Comparison of ENCODE assay signal across 8 mouse cellular contexts in genomic region chr11:4916068-4916467, GRCm38 (mm10). TPM values are rescaled to one million over a fixed set of nuclear protein-coding genes. Genes with fewer than 3 reads are reported as not detected.
DNase-seq lines count a peak whose midpoint lies in the region; ATAC-seq lines count a peak whose summit lies in the region.

No protein-coding gene starts in this region.

- no peak overlapping the region for H3K4me3 ChIP-seq in midbrain, embryonic 10.5 days
- H3K4me3 ChIP-seq in midbrain, embryonic 13.5 days (replicated peaks), result no peak overlapping the region

- WGBS in midbrain, embryonic 10.5 days, result 48% methylated on average over 1 of the region's 1 CpGs
- 44% methylated on average over 1 of the region's 1 CpGs for WGBS in midbrain, embryonic 13.5 days

- ATAC-seq in midbrain, embryonic 13.5 days, result no peak
- peak; percentile 46; the same call in 1 of the 2 replicates for ATAC-seq in neutrophil, adult 5-6 weeks (ENCODE audit: extremely low read depth, insufficient number of reproducible peaks, low FRiP score, poor library complexity, severe bottlenecking)

- H3K9me3 ChIP-seq in midbrain, embryonic 10.5 days (replicated peaks), result no peaks in the 10 kb centered on the region
- no peaks in the 10 kb centered on the region for H3K9me3 ChIP-seq in midbrain, embryonic 13.5 days

- intact Hi-C loops in left cerebral cortex, postnatal 4 days (cut with DNase I), result loop anchor here (5.0 kb wide), 1 partner anchor 66 kb away; no protein-coding TSS in a partner anchor

- no peak overlapping the region for H3K9ac ChIP-seq in midbrain, embryonic 13.5 days (replicated peaks)

- H3K27me3 ChIP-seq in midbrain, embryonic 10.5 days (ENCODE audit: low read depth, poor library complexity, severe bottlenecking), result no peaks in the 10 kb centered on the region
- no peaks in the 10 kb centered on the region for H3K27me3 ChIP-seq in midbrain, embryonic 13.5 days

- H3K4me1 ChIP-seq in midbrain, embryonic 10.5 days, result no peaks in the 10 kb centered on the region
- H3K4me1 ChIP-seq in midbrain, embryonic 13.5 days (replicated peaks), result no peaks in the 10 kb centered on the region

- peaks cover 98% of the 10 kb centered on the region for H3K36me3 ChIP-seq in midbrain, embryonic 10.5 days
- peaks cover 96% of the 10 kb centered on the region for H3K36me3 ChIP-seq in midbrain, embryonic 13.5 days

- peak; percentile 56 for DNase-seq in midbrain, embryonic 10.5 days (ENCODE audit: low spot score)
- DNase-seq in T-cell, adult 2 months (ENCODE audit: low spot score), result peak; percentile 39
- peak; percentile 67 to 80 for DNase-seq in cerebellum, postnatal 25 days
- DNase-seq in heart, postnatal 4 days, result peak; percentile 65
- DNase-seq in left cerebral cortex, postnatal 4 days, result peak; percentile 39
- DNase-seq in thymus, postnatal 14 days, result peak; percentile 61

- H3K27ac ChIP-seq in midbrain, embryonic 10.5 days (replicated peaks), result no peak overlapping the region
- H3K27ac ChIP-seq in midbrain, embryonic 13.5 days, result no peak overlapping the region

- H3K4me2 ChIP-seq in midbrain, embryonic 13.5 days (replicated peaks), result no peak overlapping the region

RNA-seq across cellular contexts. Expression of gene Thoc5, which starts 20.9 kb away (rescaled TPM):
- 54.9 and 57.9 TPM in 2 replicates for polyA plus RNA-seq in midbrain, embryonic 10.5 days (2016; fragmentation: Nextera tagmentation; extraction: Ambion mirVana)
- polyA plus RNA-seq in midbrain, embryonic 13.5 days (2015; fragmentation: Nextera tagmentation; extraction: Ambion mirVana), result 63.3 and 65.1 TPM in 2 replicates
- total RNA-seq in heart, postnatal 4 days (2021), result 10 to 100 TPM; 22.4 to 23.8 TPM
- total RNA-seq in left cerebral cortex, postnatal 4 days (2021), result 10 to 100 TPM; 58.1 to 61.4 TPM
- 39.8 and 48.9 TPM in 2 replicates for total RNA-seq in neutrophil, adult 5-6 weeks (2017)

RNA-seq across cellular contexts. Expression of gene Nefh, which starts 31.8 kb away (rescaled TPM):
- 0.23 and 0.29 TPM in 2 replicates for polyA plus RNA-seq in midbrain, embryonic 10.5 days (2016; fragmentation: Nextera tagmentation; extraction: Ambion mirVana)
- 1.2 TPM in 2 replicates for polyA plus RNA-seq in midbrain, embryonic 13.5 days (2015; fragmentation: Nextera tagmentation; extraction: Ambion mirVana)
- not detected for total RNA-seq in heart, postnatal 4 days (2021)
- 1 to 10 TPM; 3.2 to 4.8 TPM for total RNA-seq in left cerebral cortex, postnatal 4 days (2021)
- total RNA-seq in neutrophil, adult 5-6 weeks (2017), result 0.47 TPM in 1 of 2 replicates, not detected in the other

RNA-seq across cellular contexts. Expression of gene Nipsnap1, which starts 42.3 kb away (rescaled TPM):
- 70.8 and 81.2 TPM in 2 replicates for polyA plus RNA-seq in midbrain, embryonic 10.5 days (2016; fragmentation: Nextera tagmentation; extraction: Ambion mirVana)
- 139 and 142 TPM in 2 replicates for polyA plus RNA-seq in midbrain, embryonic 13.5 days (2015; fragmentation: Nextera tagmentation; extraction: Ambion mirVana)
- total RNA-seq in heart, postnatal 4 days (2021), result 1 to 10 TPM; 4.4 to 7.0 TPM
- 100 to 1,000 TPM; 102 TPM for total RNA-seq in left cerebral cortex, postnatal 4 days (2021)
- total RNA-seq in neutrophil, adult 5-6 weeks (2017), result 10.1 and 10.9 TPM in 2 replicates
